Mouse (Mus musculus): ENCODE results near the gene Cdiptos. TPM values are rescaled to one million over a fixed set of nuclear protein-coding genes. Genes with fewer than 3 reads are reported as not detected.

Cdiptos gene
- total RNA-seq, 4 experiments from 2014 or later, result 0.37 to 0.60 (median 0.43) TPM; not detected in 1

DNA sequence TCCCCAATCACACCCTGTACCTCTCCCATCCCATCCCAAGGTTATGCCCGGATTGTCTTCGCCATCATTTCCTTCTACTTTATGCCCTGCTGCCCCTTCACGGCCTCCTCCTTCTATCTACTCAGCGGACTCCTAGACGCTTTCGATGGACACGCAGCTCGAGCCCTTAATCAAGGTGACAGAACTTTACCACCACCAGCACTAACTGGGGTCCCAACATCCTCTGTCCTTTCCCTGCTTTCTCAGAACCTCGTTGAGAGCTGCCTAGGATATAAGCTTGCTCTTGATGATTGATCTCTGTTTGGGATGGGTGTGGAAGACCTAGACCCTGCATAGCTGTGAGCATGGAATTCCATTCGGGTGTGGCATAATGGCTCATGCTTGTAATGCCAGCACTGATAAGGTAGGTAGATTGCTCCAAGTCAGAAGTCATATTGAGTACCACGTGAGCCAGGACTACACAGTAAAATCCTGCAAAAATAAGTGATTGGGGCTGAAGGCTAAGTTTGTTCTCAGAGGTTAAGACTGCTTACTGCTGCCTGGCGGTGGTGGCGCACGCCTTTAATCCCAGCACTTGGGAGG lies 1.1 kb upstream of the Cdiptos start:
- DNase-seq (ENCODE audit: low spot score), result no peak

- no peak for DNase-seq (ENCODE audit: low spot score)
Observed at GRCm38 (mm10) chr7:126975893-126975949, 177 bp downstream of the Cdiptos start, which contains the start of gene Cdipt. Gene Cdipt, plus strand, starts transcription at chr7:126975914.

- peak; percentile 64 for DNase-seq (ENCODE audit: low spot score)
Observed at GRCm38 (mm10) chr7:126975493-126975892, 405 bp downstream of the Cdiptos start.

DNA sequence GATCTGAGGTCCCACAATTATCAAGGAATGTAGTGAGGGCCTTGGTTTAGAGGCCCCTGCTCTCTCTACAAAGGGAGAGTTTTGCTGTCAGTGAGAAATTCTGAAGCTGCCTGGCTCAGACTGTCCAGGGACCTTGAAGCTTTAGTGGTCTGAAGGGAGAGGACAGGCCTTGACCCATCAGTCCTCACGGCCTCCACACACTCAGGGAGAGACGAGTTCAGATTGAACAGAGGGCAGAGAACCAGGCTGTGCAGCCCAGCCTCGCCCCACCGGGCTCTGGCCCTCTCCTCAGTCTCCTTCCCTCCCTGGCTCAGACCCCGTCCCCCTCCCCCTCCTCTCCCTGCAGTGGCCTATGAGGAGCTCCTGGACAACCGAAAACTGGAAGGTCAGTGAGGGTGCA lies 8.5 kb downstream of the Cdiptos start:
- no peak for DNase-seq (ENCODE audit: low spot score)

GRCm38 (mm10) chr7:126965568-126965967 lies 10.3 kb downstream of the Cdiptos start:
- no peak for DNase-seq (ENCODE audit: low spot score)

- DNase-seq (ENCODE audit: low spot score), result no peak
Observed at GRCm38 (mm10) chr7:126963548-126964286, 12.2 kb downstream of the Cdiptos start.

DNA sequence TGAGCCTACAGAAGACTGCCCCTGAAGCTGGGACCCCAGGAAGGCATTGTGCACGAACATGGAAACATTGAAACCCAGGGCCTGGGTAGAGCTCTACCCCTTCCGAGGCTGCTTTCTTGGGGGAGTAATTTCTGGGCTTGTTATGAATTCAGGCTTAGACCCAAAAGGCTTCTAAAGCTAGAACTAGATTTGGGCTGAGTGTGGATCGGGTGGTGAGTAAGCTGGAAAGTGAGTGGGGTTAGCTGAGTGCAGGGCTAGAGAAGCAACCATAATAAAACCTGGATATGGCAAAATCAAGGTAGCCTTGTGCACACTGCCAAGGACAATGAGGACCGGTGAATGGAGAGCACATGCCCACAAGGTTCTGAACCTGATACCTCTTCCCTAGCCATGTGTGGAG lies 13.9 kb downstream of the Cdiptos start:
- DNase-seq (ENCODE audit: low spot score), result no peak

- DNase-seq (ENCODE audit: low spot score), result no peak
Observed at GRCm38 (mm10) chr7:126961095-126961494, 14.8 kb downstream of the Cdiptos start.

DNA sequence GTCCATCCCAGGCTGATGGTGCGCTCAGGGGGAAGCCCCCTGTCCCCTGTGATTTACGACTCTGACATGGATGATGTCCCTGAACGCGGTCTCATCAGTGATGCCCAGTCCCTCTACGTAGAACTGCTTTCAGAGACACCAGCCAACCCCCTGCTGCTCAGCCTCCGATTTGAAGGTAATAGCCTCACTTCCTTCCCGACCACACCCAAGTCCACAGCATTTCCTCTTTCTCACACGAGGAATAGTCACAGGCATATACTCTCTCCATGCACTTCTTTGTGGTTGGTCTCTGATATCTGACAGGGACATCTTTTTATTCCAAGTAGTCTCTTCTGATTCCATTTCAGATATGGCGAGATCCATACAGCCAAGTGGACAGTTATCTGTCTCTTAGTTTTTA lies 16.1 kb downstream of the Cdiptos start:
- DNase-seq (ENCODE audit: low spot score), result no peak

GRCm38 (mm10) chr7:126955125-126955524 lies 20.8 kb downstream of the Cdiptos start:
- no peak for DNase-seq (ENCODE audit: low spot score)

GRCm38 (mm10) chr7:126952646-126953045 lies 23.3 kb downstream of the Cdiptos start:
- DNase-seq (ENCODE audit: low spot score), result no peak

DNA sequence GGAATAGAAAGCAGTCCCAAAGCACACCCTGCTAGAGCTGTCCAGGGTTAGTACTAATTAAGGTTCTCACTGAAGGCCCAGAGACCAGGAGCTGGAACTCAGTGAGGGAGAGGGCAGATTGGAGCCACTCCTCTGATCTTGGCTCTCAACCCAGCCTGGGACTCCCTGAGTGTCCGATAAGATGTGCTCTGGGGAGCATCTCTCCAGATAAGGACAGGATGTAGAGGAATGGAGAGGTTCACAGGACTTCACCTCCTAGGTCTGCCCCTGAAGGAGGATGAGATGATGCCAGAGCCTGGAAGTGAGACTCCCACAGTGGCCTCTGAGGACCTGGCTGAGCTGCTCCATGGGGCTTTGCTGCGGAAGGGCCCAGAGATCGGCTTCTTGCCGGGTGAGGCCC lies 24.2 kb downstream of the Cdiptos start:
- DNase-seq (ENCODE audit: low spot score), result no peak

DNA sequence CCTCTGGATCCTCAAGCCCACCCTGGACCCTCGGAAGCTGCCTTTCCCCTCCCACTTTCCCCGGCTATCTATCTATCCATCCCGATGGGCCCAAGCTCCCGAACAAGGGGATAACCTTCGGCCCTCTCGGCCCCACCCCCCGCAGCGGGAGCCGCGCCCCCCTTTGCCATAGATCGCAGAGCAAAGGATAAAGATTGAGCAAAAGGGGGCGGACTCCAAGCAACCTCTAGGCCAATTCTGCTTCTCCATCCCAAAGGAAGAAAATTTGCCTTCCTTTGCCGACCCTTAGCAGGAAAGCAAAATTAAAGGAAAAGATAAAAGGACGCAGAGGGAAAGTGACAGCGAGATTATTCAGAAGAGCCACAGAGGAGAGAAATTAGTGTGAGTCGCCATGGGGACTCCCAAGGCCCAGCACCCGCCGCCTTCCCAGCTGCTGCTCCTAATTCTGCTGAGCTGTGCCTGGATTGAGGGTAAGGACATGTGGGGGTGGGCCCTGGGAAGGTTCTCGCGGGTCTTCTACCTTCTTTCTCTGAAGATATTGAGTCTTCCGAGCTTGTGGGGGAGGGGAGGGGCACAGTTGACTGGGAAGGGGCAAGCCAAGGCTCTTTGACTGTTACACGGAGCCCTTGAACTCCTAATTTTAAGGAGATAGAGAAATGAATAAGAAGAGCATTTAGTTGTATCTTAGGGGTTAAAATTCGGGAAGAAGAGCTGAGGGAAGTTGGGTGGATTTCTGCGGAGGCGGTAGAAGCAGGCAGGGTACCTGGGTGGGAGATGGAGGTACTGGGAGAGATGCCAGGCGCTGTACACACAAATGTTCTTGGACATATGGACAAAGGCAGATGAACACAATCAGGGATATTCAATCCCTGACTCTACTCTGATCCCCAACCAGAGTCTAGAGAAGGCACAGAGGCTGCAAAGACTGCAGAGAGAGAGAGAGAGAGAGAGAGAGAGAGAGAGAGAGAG lies 25.0 kb downstream of the Cdiptos start:
- DNase-seq (ENCODE audit: low spot score), result no peak

DNA sequence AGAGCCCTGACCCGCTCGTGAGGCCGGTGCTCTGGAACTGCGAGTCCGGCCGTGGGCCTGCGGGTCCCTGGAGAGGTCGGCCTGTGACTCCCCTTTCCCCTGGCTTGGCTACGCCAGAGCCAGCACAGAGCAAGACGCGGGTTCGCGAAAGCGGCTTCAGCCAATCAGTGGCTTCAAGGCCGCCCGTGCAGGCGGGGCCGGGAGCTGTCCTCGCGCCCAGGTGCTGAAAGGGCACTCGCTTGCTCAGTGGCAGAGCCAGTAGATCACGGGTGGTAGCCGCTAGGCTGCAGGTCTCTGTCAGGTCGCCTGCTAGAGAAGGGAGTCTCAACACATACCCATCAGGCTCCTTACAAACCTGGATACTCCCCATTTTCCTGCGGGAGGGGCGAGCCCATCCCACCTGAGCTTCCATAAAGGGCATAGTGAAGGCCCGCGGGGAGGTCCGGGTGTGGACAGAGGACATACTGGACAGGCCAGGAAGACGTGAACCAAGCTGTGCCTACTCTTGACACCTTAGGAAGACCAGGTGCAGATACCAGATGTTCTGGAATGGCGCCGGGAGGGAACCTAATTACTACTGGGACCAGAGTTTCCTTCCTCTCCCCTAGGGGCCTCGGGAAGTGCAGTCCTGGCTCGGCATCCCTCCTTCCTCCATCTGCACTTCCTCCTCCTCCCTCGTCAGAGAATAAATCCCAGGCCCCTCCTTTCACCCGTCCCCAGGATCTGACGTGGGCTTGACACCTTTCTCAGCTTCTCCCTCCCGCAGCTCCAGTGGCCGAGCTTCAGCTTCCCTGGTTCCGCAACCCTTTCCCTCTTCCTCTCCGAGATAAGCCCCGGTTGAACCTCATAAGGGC lies 25.9 kb downstream of the Cdiptos start, which contains the start of gene Sez6l2:
Gene Sez6l2, plus strand, starts transcription at position 771 of the 854 bp plus-strand sequence.
- peak; percentile 77 for DNase-seq (ENCODE audit: low spot score)

DNA sequence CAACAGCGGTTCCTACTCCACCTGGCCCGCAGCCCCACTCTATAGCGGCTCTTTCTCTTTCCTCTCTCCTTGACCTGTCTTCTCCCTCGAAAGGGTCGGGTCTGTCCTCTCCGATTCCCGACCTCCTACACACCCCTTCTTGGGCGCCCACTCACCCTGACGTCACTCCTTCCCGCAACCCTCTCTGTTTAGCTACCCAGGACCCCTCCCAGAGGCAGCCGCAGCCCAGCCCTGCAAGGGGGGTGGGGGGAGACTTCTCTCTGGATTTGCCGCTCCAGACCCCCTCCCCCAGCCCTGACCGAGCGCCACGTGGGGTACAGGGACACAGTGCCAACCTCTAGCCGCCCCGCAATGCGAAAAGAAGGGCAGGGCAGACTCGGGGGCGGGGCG lies 26.5 kb downstream of the Cdiptos start, which contains the start of gene Asphd1:
Gene Asphd1, minus strand, starts transcription at position 180 of the 390 bp plus-strand sequence.
- DNase-seq (ENCODE audit: low spot score), result peak; percentile 6

GRCm38 (mm10) chr7:126948626-126949025 lies 27.3 kb downstream of the Cdiptos start:
- DNase-seq (ENCODE audit: low spot score), result no peak

- DNase-seq (ENCODE audit: low spot score), result no peak
Observed at GRCm38 (mm10) chr7:126946530-126946929, 29.4 kb downstream of the Cdiptos start.

GRCm38 (mm10) chr7:126941801-126942200 lies 34.1 kb downstream of the Cdiptos start:
- no peak for DNase-seq (ENCODE audit: low spot score)

- no peak for DNase-seq (ENCODE audit: low spot score)
Observed at GRCm38 (mm10) chr7:126941171-126941570, 34.7 kb downstream of the Cdiptos start.

GRCm38 (mm10) chr7:126932652-126933051 lies 43.2 kb downstream of the Cdiptos start:
- no peak for DNase-seq (ENCODE audit: low spot score)

DNA sequence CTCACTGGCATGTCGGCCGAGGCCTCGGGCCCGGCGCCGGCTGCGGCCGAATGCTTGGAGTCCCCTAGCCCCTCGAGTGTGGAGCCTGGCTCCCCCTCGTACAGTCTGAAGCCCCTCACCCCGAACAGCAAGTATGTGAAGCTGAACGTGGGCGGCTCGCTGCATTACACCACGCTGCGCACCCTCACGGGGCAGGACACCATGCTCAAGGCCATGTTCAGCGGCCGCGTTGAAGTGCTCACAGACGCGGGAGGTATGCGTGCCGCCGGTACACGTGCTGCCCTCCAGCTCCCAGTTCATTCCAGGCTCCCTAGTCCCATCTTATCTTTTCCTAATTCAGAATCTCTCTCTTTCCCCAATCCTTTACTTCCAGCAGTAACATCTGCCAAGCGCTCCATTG lies 46.9 kb downstream of the Cdiptos start:
- DNase-seq (ENCODE audit: low spot score), result no peak
